Mouse (Mus musculus) olfactory bulb, adult 2 months (tissue): ENCODE measurements around the gene Large1. TPM values are rescaled to one million over a fixed set of nuclear protein-coding genes. Genes with fewer than 3 reads are reported as not detected.

Experiments used
- H3K27ac ChIP-seq: fragments of 200-500 bp; 2 replicates; pipeline ENCODE4 v1.5.1; 2012; ENCODE audit warnings: low read depth, low read length; ENCODE audit not compliant: insufficient read depth
- H3K4me1 ChIP-seq: fragments of 200-500 bp; 2 replicates; pipeline ENCODE4 v1.6.1; 2012; ENCODE audit warnings: low read length; ENCODE audit not compliant: control insufficient read depth, insufficient read depth
- H3K4me3 ChIP-seq: fragments of 200-500 bp; 2 replicates; pipeline ENCODE4 v1.5.1; 2012; ENCODE audit warnings: mild to moderate bottlenecking, low read depth, low read length, moderate library complexity; ENCODE audit not compliant: insufficient read depth
- CTCF ChIP-seq: fragments of 200-500 bp; IDR thresholded peaks from 2 replicates; pipeline ENCODE4 v1.5.1; 2012; ENCODE audit warnings: low read depth, mild to moderate bottlenecking, low read length, moderate library complexity; ENCODE audit not compliant: insufficient read depth
- POLR2A ChIP-seq: fragments of 200-500 bp; IDR thresholded peaks from 2 replicates; pipeline ENCODE4 v1.6.1; 2012; ENCODE audit warnings: mild to moderate bottlenecking, low read depth, low read length, moderate library complexity; ENCODE audit not compliant: insufficient read depth
- WGBS: fragments of 180-500 bp; shearing (Covaris S2); methylation state at CpG from one replicate; pipeline ENCODE4 v1.1.7; 2018; 5-methylcytosine and 5-hydroxymethylcytosine counted together
- polyA plus RNA-seq: library from polyadenylated mRNA; stranded (reverse); fragments of >200 nt; gene quantifications from 2 replicates; pipeline ENCODE4 v1.2.4, GENCODE M21; 2012; ENCODE audit warnings: low replicate concordance; ENCODE audit not compliant: missing spikeins, insufficient read depth, insufficient read length

Large1 gene
- polyA plus RNA-seq, 1 experiment: not detected

DNA sequence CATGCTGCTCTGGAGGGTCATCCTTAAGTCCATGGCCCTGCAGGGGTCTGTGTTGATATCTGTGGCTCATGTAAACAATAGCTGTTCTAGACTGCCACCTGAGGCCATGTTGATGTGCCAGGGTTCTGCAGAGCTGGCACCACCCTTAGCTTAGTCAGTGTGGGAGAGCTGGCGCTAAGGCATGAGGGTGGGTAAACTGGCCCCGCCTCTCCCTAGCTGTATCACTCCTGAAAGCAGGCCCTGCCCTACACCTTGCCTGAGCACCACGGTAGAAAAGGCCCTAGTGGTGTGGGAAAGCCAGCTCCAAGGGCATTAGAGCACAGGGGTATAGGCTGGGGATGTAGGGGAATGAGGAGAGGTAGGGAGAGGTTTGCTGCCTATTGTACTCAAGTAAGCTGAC is 191.3 kb downstream of the Large1 start:
- Histone ChIP-seq H3K4me3 (no peak overlapping the region), H3K27ac (0 out of 2 replicates have a peak overlapping the region, but pooled peaks have one; percentile 9), H3K4me1 (peaks cover 6% of the 10 kb centered on the region)
- 62% methylated on average over 3 of the region's 3 CpGs for WGBS
- TF ChIP-seq POLR2A (no peak), CTCF (no peak)

DNA sequence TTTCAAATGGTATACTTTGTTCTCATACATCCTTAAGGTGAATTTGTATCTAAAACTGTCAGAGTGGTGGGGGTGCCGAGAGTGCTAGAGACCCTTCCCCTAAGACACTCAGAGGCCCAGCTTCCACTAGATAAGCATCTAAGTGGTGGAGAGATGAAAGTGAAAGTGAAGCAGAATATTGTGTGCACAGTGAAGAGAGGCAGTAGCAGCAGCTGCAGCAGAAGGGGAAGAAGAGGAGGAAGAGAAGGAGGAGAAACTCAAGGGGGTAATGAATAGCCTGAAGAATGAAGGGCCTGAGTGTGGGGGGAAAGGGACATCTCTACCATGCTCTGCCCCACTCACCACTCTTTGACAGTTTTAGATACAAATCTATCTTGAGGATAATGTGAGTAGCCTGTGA is 191.8 kb downstream of the Large1 start:
- 60% methylated on average over 1 of the region's 1 CpGs for WGBS

DNA sequence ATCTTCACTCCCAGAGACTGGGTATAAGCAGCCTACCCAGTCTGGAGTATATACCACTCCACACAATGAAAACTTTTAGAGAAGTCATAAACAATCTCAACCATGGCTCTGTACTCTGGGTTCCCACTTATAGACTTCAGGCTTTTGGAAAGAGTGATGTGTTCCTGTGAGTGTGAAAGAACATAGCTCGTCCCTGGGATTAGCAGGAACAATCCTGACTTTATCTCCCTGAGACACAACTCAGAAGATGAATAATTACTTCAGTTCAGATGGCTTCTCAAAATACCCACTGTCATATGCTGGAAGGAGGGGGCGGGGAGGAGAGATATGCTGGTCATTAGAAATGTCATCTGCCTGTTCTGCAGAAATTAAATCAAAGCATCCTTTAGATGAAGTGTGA is 192.4 kb downstream of the Large1 start:
- H3K27ac ChIP-seq: no peak overlapping the region
- TF ChIP-seq CTCF: no peak
- TF ChIP-seq POLR2A: no peak
- WGBS: 73% methylated on average over 2 of the region's 2 CpGs
- H3K4me1 ChIP-seq: peaks cover 6% of the 10 kb centered on the region
- H3K4me3 ChIP-seq: no peak overlapping the region

More for the DNA sequence above, 191.8 kb downstream of the Large1 start:
- Histone ChIP-seq H3K4me1 (peaks cover 6% of the 10 kb centered on the region), H3K4me3 (no peak overlapping the region), H3K27ac (0 out of 2 replicates have a peak overlapping the region, but pooled peaks have one; percentile 34)
- TF ChIP-seq CTCF: no peak
- TF ChIP-seq POLR2A: no peak

DNA sequence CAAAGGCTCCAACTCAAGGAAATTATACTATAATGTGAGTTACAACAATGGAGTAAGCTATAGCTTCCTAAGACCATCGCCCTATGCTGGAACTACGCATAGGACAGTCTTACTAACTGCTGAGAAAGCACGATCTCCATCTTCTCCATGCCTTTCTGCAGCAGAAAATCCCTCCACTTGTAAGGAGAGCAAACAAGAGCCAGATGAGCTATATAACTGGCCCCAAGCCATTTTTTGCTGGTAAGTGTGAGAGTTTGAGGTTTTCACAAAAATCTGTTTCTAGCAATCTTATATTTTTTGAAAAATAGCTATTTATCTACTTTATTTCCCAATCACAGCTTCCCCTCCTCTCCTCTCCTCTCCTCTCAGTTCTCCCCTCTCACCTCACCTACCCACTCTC is 206.1 kb downstream of the Large1 start:
- 97% methylated on average over 3 of the region's 3 CpGs for WGBS
- Histone ChIP-seq H3K4me3 (no peak overlapping the region), H3K27ac (no peak overlapping the region), H3K4me1 (peaks cover 4% of the 10 kb centered on the region)
- no peak for TF ChIP-seq CTCF
- TF ChIP-seq POLR2A: no peak

DNA sequence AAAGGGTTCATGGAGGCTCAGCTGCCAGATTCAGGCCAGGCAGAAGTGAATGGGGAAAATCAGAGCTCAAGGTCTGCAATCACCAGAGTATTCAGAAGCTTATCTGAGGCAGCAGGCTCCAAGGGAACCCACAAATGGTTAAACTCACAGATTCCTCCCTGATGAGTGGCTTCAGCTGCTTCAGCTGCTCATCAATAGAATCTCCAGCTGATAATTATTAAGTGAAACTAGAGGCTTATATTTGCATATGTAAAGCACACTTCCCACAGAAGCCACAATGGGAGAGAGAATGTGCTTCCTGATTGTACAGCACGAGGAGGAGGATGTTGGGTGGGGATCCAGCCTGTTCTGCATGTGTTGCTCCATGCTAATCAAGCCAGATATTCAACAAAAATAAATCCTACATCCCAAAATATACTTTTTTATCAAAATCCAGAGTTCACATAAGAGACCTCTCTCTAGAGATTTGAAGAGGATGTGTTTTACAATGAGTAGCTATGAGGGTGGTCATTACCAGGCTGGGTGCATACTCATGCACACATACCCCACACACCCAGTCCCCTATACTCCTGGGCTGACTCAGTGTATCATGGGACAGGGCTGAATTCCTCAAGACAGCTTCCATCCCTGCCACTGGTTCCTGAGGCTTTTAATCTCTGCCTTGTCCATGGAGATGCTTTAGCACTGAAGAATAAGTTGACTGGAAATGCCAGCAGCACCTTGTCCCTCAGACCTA is 210.5 kb downstream of the Large1 start:
- Histone ChIP-seq H3K4me3 (no peak overlapping the region), H3K27ac (peak overlapping the region; percentile 51; the same call in 1 of the 2 replicates), H3K4me1 (peaks cover 5% of the 10 kb centered on the region)
- TF ChIP-seq CTCF: no peak
- no peak for TF ChIP-seq POLR2A
- WGBS: 15% methylated on average over 1 of the region's 1 CpGs

DNA sequence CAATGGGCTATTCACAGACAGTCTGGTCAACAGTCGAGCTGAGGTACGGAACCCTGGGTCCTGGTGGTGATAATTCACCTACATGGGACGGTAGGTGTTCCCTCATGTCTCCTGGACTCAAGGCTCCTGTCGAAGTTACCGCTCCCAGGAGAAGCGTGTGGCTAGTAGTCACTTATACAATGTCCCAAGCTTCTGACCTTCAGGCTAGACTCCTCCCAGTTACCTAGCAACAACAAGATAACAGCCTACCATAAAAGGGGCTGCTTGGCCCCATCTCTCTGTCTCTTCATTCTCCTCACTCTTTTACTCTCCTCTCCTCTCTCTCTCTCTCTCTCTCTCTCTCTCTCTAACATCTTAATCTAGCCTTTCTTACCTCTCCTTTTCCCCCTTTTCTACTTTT is 217.9 kb downstream of the Large1 start:
- 90% methylated on average over 6 of the region's 6 CpGs for WGBS
- no peak overlapping the region for H3K27ac ChIP-seq
- TF ChIP-seq POLR2A (no peak), CTCF (no peak)
- H3K4me3 ChIP-seq: no peak overlapping the region
- peaks cover 3% of the 10 kb centered on the region; the same call in 1 of the 2 replicates for H3K4me1 ChIP-seq

DNA sequence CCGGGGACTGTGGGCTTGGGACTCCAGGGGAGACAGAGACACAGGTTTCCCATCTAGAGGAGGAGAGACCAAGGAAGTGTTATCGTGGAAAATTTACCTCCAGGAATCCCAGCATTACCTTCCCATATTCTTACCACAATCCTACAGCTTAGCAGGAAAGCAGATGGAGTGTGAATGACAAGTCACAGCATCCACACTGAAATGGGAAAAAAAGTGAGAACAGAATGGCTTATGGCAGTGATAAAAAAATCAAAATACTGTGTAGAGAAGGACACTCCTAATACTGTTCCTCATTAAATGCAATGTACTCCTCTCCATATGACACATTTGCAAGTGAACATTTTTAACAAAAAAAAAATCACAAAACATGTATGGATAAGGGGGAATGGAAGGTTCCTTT is 221.3 kb downstream of the Large1 start:
- H3K4me1 ChIP-seq: peaks cover 3% of the 10 kb centered on the region; the same call in 1 of the 2 replicates
- 92% methylated on average over 2 of the region's 2 CpGs for WGBS
- H3K4me3 ChIP-seq: no peak overlapping the region
- no peak for TF ChIP-seq CTCF
- TF ChIP-seq POLR2A: no peak
- no peak overlapping the region for H3K27ac ChIP-seq

DNA sequence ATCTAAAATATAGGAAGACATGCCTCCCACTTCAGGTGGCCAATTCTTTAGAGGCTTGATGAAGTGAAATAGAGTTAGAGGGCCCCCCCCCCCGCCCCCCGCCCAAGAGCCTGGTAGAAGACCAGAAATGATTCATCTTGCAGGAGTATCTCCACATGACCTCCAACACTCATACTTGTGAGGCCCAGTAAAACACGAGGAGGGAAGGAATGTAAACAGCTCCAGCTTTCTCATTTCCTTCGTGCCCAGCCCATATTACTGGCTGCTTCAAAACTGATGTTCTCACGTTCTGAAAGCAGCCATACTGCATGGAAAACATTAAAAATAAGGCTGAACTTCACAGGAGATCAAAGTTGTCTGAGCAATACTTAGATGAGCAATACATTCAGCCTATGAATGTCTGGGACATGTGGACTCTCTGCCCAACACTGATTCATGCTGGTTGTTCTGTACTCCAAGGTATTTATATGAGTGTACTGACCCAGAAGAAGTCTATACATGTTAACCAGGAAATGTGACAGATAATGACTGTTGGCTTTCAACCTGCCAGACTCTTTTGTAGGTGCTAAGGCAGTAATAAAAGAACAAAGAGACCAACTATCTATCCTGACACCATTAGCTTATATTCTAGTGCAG is 229.4 kb downstream of the Large1 start:
- whole genome bisulfite sequencing: 79% methylated on average over 5 of the region's 5 CpGs
- Histone ChIP-seq H3K4me1 (no peaks in the 10 kb centered on the region), H3K4me3 (no peak overlapping the region), H3K27ac (no peak overlapping the region)
- TF ChIP-seq POLR2A: no peak
- no peak for TF ChIP-seq CTCF

DNA sequence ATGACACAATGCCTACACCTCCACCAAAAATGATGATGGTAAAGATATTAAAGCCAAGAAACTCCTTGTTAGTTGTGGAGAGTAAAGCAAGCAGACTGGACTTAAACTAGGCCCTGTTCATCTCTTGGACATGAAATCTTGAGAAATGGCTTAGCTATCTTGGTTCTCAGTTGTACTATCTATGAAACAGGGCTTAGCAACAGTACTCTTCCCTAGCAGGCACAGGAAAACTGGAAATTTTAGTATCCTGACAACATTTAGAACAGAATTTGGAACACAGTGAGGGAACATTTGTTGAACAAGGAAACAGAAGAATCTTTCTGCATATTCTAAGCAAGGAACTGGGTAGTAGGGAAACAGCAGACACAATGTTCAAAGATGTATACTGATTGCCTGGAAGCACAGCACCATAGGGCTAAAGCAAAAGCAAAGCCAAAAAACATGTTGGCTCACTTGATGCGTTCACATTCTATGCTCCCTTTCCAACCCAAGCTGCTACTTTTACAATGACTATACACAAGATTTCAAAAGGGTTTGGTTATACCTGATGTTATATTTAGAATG is 240.9 kb downstream of the Large1 start:
- Histone ChIP-seq H3K27ac (no peak overlapping the region), H3K4me3 (no peak overlapping the region), H3K4me1 (no peaks in the 10 kb centered on the region)
- no peak for TF ChIP-seq POLR2A
- WGBS: 98% methylated on average over 1 of the region's 1 CpGs
